Mouse (Mus musculus) MEL (cell line): ENCODE measurements around the gene Fkbp4. TPM values are rescaled to one million over a fixed set of nuclear protein-coding genes. Genes with fewer than 3 reads are reported as not detected.

Source experiments
- DNase-seq: peaks from one replicate; pipeline ENCODE4 v3.0.0; 2011; ENCODE audit warnings: low read depth, low spot score
- H3K27ac ChIP-seq: 2 replicates; pipeline ENCODE4 v1.5.1; 2012; ENCODE audit warnings: low read depth, mild to moderate bottlenecking, control low read depth, low read length, moderate library complexity; ENCODE audit not compliant: control insufficient read depth
- H3K27me3 ChIP-seq, 2 experiments: fragments of 150-350 bp in 1 of 2; sonication (generic) in 1 of 2; 2 replicates each; pipeline ENCODE4 v1.6.1; 2012; ENCODE audit warnings: low read length in 2 of 2, mild to moderate bottlenecking in 2 of 2, improper control_type of control experiment in 1 of 2, moderate library complexity in 1 of 2; ENCODE audit not compliant: insufficient read depth in 2 of 2, control insufficient read depth in 1 of 2
- H3K36me3 ChIP-seq, 2 experiments: 2 replicates each; pipeline ENCODE4 v1.6.1; 2012 to 2014; ENCODE audit warnings: low read length in 2 of 2, improper control_type of control experiment in 1 of 2, inconsistent platforms in 1 of 2, mild to moderate bottlenecking in 1 of 2; ENCODE audit not compliant: insufficient read depth in 2 of 2, control insufficient read depth in 1 of 2
- H3K4me1 ChIP-seq, 2 experiments: fragments of 150-350 bp in 1 of 2; sonication (generic) in 1 of 2; 2 replicates each; pipeline ENCODE4 v1.6.1; 2012; ENCODE audit warnings: low read length in 2 of 2, improper control_type of control experiment in 1 of 2, mild to moderate bottlenecking in 1 of 2; ENCODE audit not compliant: insufficient read depth in 2 of 2, control insufficient read depth in 1 of 2
- H3K4me3 ChIP-seq, 2 experiments: fragments of 150-350 bp in 1 of 2; sonication (generic) in 1 of 2; 2 replicates each; pipeline ENCODE4 v1.5.1; 2012; ENCODE audit warnings: low read depth in 2 of 2, low read length in 2 of 2, mild to moderate bottlenecking in 2 of 2, moderate library complexity in 2 of 2, control low read depth in 1 of 2, improper control_type of control experiment in 1 of 2; ENCODE audit not compliant: control insufficient read depth in 1 of 2, insufficient read depth in 1 of 2
- H3K79me2 ChIP-seq: 2 replicates; pipeline ENCODE4 v1.6.1; 2012; ENCODE audit warnings: mild to moderate bottlenecking, low read length, moderate library complexity; ENCODE audit not compliant: control insufficient read depth, poor library complexity, insufficient read depth
- H3K9ac ChIP-seq: 2 replicates; pipeline ENCODE4 v1.6.1; 2012; ENCODE audit warnings: low read depth, mild to moderate bottlenecking, control low read depth, low read length, moderate library complexity; ENCODE audit not compliant: control insufficient read depth, poor library complexity, severe bottlenecking
- H3K9me3 ChIP-seq: fragments of 150-350 bp; sonication (generic); replicated peaks from 2 replicates; pipeline ENCODE4 v1.6.1; 2012; ENCODE audit warnings: mild to moderate bottlenecking, low read length, improper control_type of control experiment, moderate library complexity; ENCODE audit not compliant: insufficient read depth
- CHD1 ChIP-seq: IDR thresholded peaks from 2 replicates; pipeline ENCODE4 v1.6.1; 2012; ENCODE audit warnings: low read depth, mild to moderate bottlenecking, inconsistent platforms, low read length, improper control_type of control experiment
- ETS1 ChIP-seq: IDR thresholded peaks from 2 replicates; pipeline ENCODE4 v1.6.1; 2012; ENCODE audit warnings: low read depth, mild to moderate bottlenecking, inconsistent platforms, low read length, improper control_type of control experiment, moderate library complexity
- HCFC1 ChIP-seq: IDR thresholded peaks from 2 replicates; pipeline ENCODE4 v1.6.1; 2012; ENCODE audit warnings: low read depth, mild to moderate bottlenecking, inconsistent platforms, low read length, improper control_type of control experiment, moderate library complexity
- JUND ChIP-seq: IDR thresholded peaks from 2 replicates; pipeline ENCODE4 v1.6.1; 2011; ENCODE audit warnings: low read depth, mild to moderate bottlenecking, improper control_type of control experiment, low read length
- KAT2A ChIP-seq: conservative IDR thresholded peaks from 2 replicates; pipeline ENCODE4 v1.6.1; 2012; ENCODE audit warnings: low read depth, low read length, improper control_type of control experiment, inconsistent platforms
- MEF2A ChIP-seq: IDR thresholded peaks from 2 replicates; pipeline ENCODE4 v1.6.1; 2014; ENCODE audit warnings: low read depth, mild to moderate bottlenecking, inconsistent platforms, low read length, improper control_type of control experiment; ENCODE audit not compliant: poor library complexity, insufficient replicate concordance, severe bottlenecking; ENCODE audit errors: extremely low read depth
- MYB ChIP-seq: IDR thresholded peaks from 2 replicates; pipeline ENCODE4 v1.6.1; 2011; ENCODE audit warnings: mild to moderate bottlenecking, low read depth, low read length, improper control_type of control experiment
- NRF1 ChIP-seq: IDR thresholded peaks from 2 replicates; pipeline ENCODE4 v1.6.1; 2014; ENCODE audit warnings: low read depth, mild to moderate bottlenecking, inconsistent platforms, low read length, improper control_type of control experiment, moderate library complexity; ENCODE audit not compliant: poor library complexity, insufficient read depth, severe bottlenecking
- POLR2A ChIP-seq, 2 experiments: IDR thresholded peaks; 2 replicates each; pipeline ENCODE4 v1.6.1; 2011 to 2012; ENCODE audit warnings: low read length in 2 of 2, mild to moderate bottlenecking in 2 of 2, control low read depth in 1 of 2, improper control_type of control experiment in 1 of 2, low read depth in 1 of 2, moderate library complexity in 1 of 2; ENCODE audit not compliant: control insufficient read depth in 1 of 2, insufficient read depth in 1 of 2, poor library complexity in 1 of 2
- POLR2AphosphoS2 ChIP-seq: IDR thresholded peaks from 2 replicates; pipeline ENCODE4 v1.6.1; 2011; ENCODE audit warnings: low read length, improper control_type of control experiment
- SMC3 ChIP-seq: IDR thresholded peaks from 2 replicates; pipeline ENCODE4 v1.6.1; 2011; ENCODE audit warnings: low read depth, low read length, improper control_type of control experiment
- UBTF ChIP-seq: IDR thresholded peaks from 2 replicates; pipeline ENCODE4 v1.6.1; 2012; ENCODE audit warnings: low read depth, mild to moderate bottlenecking, inconsistent platforms, low read length, improper control_type of control experiment, moderate library complexity, borderline replicate concordance; ENCODE audit not compliant: insufficient read depth
- USF2 ChIP-seq, 2 experiments: IDR thresholded peaks; 2 replicates each; pipeline ENCODE4 v1.6.1; 2011 to 2012; ENCODE audit warnings: improper control_type of control experiment in 2 of 2, low read length in 2 of 2, borderline replicate concordance in 1 of 2, inconsistent platforms in 1 of 2, low read depth in 1 of 2, mild to moderate bottlenecking in 1 of 2; ENCODE audit not compliant: insufficient read depth in 1 of 2
- ZMIZ1 ChIP-seq: IDR thresholded peaks from 2 replicates; pipeline ENCODE4 v1.6.1; 2012; ENCODE audit warnings: low read depth, mild to moderate bottlenecking, inconsistent platforms, low read length, improper control_type of control experiment, moderate library complexity
- ZNF384 ChIP-seq: IDR thresholded peaks from 2 replicates; pipeline ENCODE4 v1.6.1; 2012; ENCODE audit warnings: low read depth, mild to moderate bottlenecking, inconsistent platforms, low read length, improper control_type of control experiment
- polyA plus RNA-seq, 2 experiments: library from polyadenylated mRNA; stranded (reverse) in 1 of 2; unstranded in 1 of 2; fragments of >175 nt in 1 of 2; fragments of >200 nt in 1 of 2; gene quantifications; 2 replicates each; pipeline versions ENCODE4 v1.2.1 to v1.2.4; 2012; ENCODE audit warnings: low replicate concordance in 2 of 2, low read depth in 1 of 2; ENCODE audit not compliant: insufficient read length in 2 of 2, insufficient read depth in 1 of 2, missing spikeins in 1 of 2
- total RNA-seq: library from RNA; depleted of rRNA; stranded (reverse); fragments of 300-350 nt; gene quantifications from 2 replicates; pipeline ENCODE4 v1.2.3, GENCODE M21; 2012

Gene Fkbp4
- total and polyA plus RNA-seq, 3 experiments: 333 to 934 (median 426) TPM

DNA sequence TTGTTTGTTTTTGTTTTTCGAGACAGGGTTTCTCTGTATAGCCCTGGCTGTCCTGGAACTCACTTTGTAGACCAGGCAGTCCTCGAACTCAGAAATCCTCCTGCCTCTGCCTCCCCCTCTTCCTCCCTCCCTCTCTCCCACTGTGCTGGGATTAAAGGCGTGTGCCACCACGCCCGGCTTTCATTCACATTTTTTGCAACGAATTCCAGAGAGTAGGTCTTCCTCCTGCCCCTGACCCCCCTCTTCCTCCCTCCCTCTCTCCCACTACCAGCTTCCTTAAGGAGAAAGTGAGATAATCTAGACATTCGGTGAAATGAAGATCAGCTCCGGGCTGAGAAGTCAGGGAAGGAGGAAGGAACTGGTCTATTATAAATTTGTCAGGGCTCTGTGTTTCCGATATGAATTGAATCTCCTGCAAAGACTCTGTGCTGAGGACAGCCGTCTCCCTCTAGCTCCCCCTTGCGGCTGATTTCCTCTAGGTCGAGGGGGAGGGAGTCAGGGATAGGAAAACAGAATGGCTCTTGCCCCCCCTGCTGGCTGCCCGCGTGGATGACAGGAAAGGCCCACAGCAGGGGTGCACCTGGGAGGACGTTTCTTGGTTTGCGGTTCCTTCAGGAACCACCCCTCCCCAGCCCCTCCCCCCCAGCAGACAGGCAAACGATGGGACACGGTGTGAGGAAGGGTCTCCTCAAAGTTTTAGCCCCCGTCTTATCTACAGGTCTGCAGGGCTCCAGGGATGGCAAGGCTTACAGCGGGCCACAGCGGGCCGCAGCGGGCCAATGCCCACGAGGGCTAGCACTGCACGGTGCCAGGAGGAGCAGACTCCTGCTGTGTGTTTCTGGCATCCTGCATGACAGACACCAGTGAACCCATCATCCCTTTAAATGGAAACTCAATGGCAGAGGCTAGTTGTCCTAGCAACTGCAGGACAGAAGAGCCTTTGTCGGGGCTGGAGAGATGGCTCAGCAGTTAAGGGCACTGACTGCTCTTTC, 41.3 kb upstream of the Fkbp4 start (continued):
- no peak for TF ChIP-seq MEF2A
- TF ChIP-seq ZNF384: 0 out of 2 replicates have a peak, but pooled peaks have one; percentile 23
- TF ChIP-seq CHD1: no peak
- no peak for TF ChIP-seq JUND
- TF ChIP-seq UBTF: no peak
- TF ChIP-seq SMC3: peak; percentile 86
- no peak for TF ChIP-seq NRF1
- no peak for TF ChIP-seq USF2 (IDR thresholded peaks at IDR 0.05; ENCODE audit: borderline replicate concordance in 1 of 2, insufficient read depth in 1 of 2, low read depth in 1 of 2, low read length in 2 of 2)
- no peak for TF ChIP-seq ZMIZ1

DNA sequence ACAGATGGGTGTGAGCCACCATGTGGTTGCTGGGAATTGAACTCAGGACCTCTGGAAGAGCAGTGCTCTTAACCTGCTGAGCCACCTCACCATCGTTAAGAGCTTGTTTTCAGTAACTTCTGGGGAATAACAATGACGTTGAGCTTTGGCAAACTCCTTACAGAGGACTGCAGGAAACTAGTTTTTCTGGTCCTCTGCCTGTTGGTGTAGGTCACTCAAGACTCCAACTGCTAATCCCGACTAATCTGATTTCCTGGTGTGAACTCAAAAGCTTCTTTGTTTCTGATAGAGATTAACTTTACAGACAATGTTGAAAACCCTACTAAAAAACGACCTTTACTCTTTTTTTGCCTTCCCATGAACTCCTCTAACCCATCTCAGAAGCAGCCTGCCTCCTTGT, 39.0 kb upstream of the Fkbp4 start:
- no peak overlapping the region for H3K4me3 ChIP-seq
- TF ChIP-seq POLR2AphosphoS2: no peak
- TF ChIP-seq ETS1: no peak
- TF ChIP-seq ZNF384: no peak
- no peak for TF ChIP-seq MEF2A
- no peak for TF ChIP-seq KAT2A
- no peak for TF ChIP-seq UBTF
- no peak for TF ChIP-seq HCFC1
- TF ChIP-seq JUND: no peak
- TF ChIP-seq, all 39 proteins: peak for 0
- no peaks in the 10 kb centered on the region for H3K36me3 ChIP-seq
- no peak overlapping the region for H3K27ac ChIP-seq
- no peak for DNase-seq
- no peaks in the 10 kb centered on the region for H3K4me1 ChIP-seq
- H3K9ac ChIP-seq: no peak overlapping the region
- H3K27me3 ChIP-seq: no peaks in the 10 kb centered on the region
- H3K79me2 ChIP-seq: no peaks in the 10 kb centered on the region
- no peaks in the 10 kb centered on the region for H3K9me3 ChIP-seq

DNA sequence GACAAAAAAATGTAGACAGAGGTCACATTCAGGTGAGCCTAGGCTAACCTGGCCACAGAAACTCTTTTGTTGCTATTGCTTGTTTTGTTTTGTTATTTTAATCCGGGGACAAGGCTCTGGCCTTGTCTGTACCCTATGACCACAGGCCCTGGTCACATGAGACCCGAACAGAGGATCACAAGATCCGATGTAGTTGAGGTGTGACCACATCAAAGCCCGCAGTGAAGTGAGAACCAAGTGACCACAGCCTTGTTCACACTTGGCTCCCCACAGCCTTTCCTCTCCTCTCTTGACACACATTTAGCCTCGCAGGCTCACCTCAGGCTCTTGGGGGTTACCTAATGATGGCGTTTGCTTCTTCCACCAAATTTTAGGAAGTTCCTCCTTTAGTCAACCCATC, 35.6 kb upstream of the Fkbp4 start:
- Histone ChIP-seq H3K9ac (no peak overlapping the region), H3K27ac (no peak overlapping the region), H3K4me3 (no peak overlapping the region), H3K36me3 (no peaks in the 10 kb centered on the region), H3K79me2 (no peaks in the 10 kb centered on the region), H3K9me3 (no peaks in the 10 kb centered on the region), H3K27me3 (no peaks in the 10 kb centered on the region), H3K4me1 (no peaks in the 10 kb centered on the region)
- no peak for DNase-seq
- TF ChIP-seq POLR2A (IDR thresholded peaks at IDR 0.05; ENCODE audit: control insufficient read depth in 1 of 2, insufficient read depth in 1 of 2, low read depth in 1 of 2, low read length in 2 of 2, poor library complexity in 1 of 2): no peak
- TF ChIP-seq MYB: no peak
